In genomic region chr16:50306727-50307126, GRCm38 (mm10) we compare ENCODE assay signal across 10 mouse cellular contexts.
DNase-seq lines count a peak whose midpoint lies in the region; ATAC-seq lines count a peak whose summit lies in the region.
"Had no signal": no experiment of that assay in that cellular context is flagged by ENCODE, and none has a peak within 500 bp of the region (broad histone marks: within the 10 kb centered on the region; RNA-seq: fewer than 3 reads in every experiment).

No protein-coding gene starts in this region.

- ATAC-seq in frontal cortex, adult (ENCODE audit: low TSS enrichment), result peak; percentile 47; the same call in 1 of the 2 replicates
- 0 out of 2 replicates have a peak, but pooled peaks have one; percentile 14 for ATAC-seq in midbrain, embryonic 11.5 days (ENCODE audit: low FRiP score)
- peak; percentile 40; the same call in 1 of the 2 replicates for ATAC-seq in granulocyte monocyte progenitor cell, adult 5-6 weeks (replicated peaks; ENCODE audit: poor library complexity, severe bottlenecking)

- no peak overlapping the region for H3K4me2 ChIP-seq in midbrain, embryonic 11.5 days
- H3K4me2 ChIP-seq: liver, embryonic 13.5 days had no signal

- no peak for DNase-seq in frontal cortex, adult 2 months (ENCODE audit: extremely low spot score in 1 of 2, low spot score in 1 of 2)
- DNase-seq in midbrain, embryonic 11.5 days (ENCODE audit: low spot score, missing footprints), result no peak
- DNase-seq in midbrain, embryonic 10.5 days (ENCODE audit: low spot score), result no peak
- peak; percentile 11 for DNase-seq in retina, postnatal 7 days (ENCODE audit: low read depth, low spot score)
- no peak for DNase-seq in testis, postnatal 10 days (ENCODE audit: low spot score)
- DNase-seq in gastrocnemius, postnatal 10 days, result no peak
- DNase-seq: kidney, adult 18-20 months; liver, embryonic 13.5 days had no signal

- no peak overlapping the region for H3K4me3 ChIP-seq in midbrain, embryonic 11.5 days (ENCODE audit: low read depth, low read length)
- no peak overlapping the region for H3K4me3 ChIP-seq in midbrain, embryonic 10.5 days
- H3K4me3 ChIP-seq: liver, embryonic 13.5 days had no signal

- no peak overlapping the region for H3K27ac ChIP-seq in midbrain, embryonic 11.5 days (ENCODE audit: low read depth, low read length)
- H3K27ac ChIP-seq in midbrain, embryonic 10.5 days (replicated peaks), result no peak overlapping the region
- H3K27ac ChIP-seq: liver, embryonic 13.5 days had no signal

- H3K36me3 ChIP-seq in midbrain, embryonic 11.5 days (ENCODE audit: control insufficient read depth, insufficient read depth, low read length), result no peaks in the 10 kb centered on the region
- no peaks in the 10 kb centered on the region for H3K36me3 ChIP-seq in midbrain, embryonic 10.5 days
- H3K36me3 ChIP-seq: liver, embryonic 13.5 days had no signal

- no peaks in the 10 kb centered on the region for H3K9me3 ChIP-seq in midbrain, embryonic 11.5 days (ENCODE audit: control insufficient read depth, low read length)
- no peaks in the 10 kb centered on the region for H3K9me3 ChIP-seq in midbrain, embryonic 10.5 days (replicated peaks)
- H3K9me3 ChIP-seq: liver, embryonic 13.5 days had no signal

- no peak overlapping the region for H3K9ac ChIP-seq in midbrain, embryonic 11.5 days (ENCODE audit: low read length)
- H3K9ac ChIP-seq: liver, embryonic 13.5 days had no signal

- H3K4me1 ChIP-seq in midbrain, embryonic 11.5 days (ENCODE audit: control insufficient read depth, insufficient read depth, low read length), result no peaks in the 10 kb centered on the region
- no peaks in the 10 kb centered on the region for H3K4me1 ChIP-seq in midbrain, embryonic 10.5 days
- H3K4me1 ChIP-seq: liver, embryonic 13.5 days had no signal

- no peaks in the 10 kb centered on the region for H3K27me3 ChIP-seq in midbrain, embryonic 11.5 days (ENCODE audit: control insufficient read depth, insufficient read depth, low read length)
- no peaks in the 10 kb centered on the region for H3K27me3 ChIP-seq in midbrain, embryonic 10.5 days (ENCODE audit: low read depth, poor library complexity, severe bottlenecking)
- H3K27me3 ChIP-seq: liver, embryonic 13.5 days had no signal
